Mouse (Mus musculus) spleen, adult 12 weeks (tissue): Measurements from ENCODE around the gene Mocs3.

Experiments
- DNase-seq: peaks from one replicate; pipeline ENCODE4 v3.0.0; 2022; ENCODE audit warnings: low spot score

The Mocs3 gene

GRCm38 (mm10) chr2:168230026-168230728 lies at the start of gene Mocs3, which contains the start of the genes Gm20716 and Dpm1:
Gene Mocs3 (plus strand): TSS chr2:168230622.
Gene Gm20716 (minus strand): TSS chr2:168230364.
Gene Dpm1 (minus strand): TSS chr2:168230591.
- peak; percentile 88 for DNase-seq

- no peak for DNase-seq
These were observed 38.6 kb upstream of the Mocs3 start for GRCm38 (mm10) chr2:168191856-168192255.

DNA sequence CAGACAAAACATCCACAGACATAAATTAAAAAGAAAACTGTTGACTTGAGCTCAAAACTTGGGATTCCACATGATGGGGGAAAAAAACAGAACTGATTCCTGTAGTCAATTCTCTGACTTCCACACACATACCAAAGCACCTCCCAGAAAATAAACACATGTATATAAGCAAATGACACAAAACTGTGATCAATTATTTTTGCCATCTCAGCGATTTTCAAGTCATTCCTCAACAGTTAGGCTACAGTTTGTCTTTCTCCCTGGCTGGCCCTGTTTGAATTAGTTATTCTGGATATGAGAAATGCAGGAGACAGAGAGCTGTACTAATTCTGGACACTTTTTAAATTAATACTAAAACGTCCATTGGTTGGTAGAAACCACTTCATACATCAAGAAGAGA lies 36.7 kb upstream of the Mocs3 start:
- DNase-seq: no peak

DNA sequence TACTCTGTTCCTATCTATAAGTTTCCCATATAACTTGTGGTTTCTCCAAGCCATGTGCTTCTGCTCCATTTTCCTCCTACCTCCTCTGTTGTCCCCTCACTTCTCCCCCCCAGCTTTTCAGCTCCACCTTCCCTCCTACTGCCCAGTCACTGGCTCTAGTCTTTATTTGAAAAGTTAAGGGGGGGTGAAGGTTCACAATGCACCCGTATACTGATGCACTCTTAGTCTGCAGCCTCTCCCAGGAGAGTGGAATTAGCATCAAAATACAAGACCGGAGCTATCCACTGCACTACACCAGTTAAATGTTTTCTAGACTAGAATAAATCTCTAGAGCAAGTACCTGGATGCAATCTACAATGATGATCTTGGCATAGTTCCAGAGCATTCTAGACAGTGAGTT lies 34.7 kb upstream of the Mocs3 start:
- DNase-seq: no peak

GRCm38 (mm10) chr2:168198421-168198820 lies 32.0 kb upstream of the Mocs3 start:
- no peak for DNase-seq

GRCm38 (mm10) chr2:168199476-168199875 lies 30.9 kb upstream of the Mocs3 start:
- no peak for DNase-seq

DNA sequence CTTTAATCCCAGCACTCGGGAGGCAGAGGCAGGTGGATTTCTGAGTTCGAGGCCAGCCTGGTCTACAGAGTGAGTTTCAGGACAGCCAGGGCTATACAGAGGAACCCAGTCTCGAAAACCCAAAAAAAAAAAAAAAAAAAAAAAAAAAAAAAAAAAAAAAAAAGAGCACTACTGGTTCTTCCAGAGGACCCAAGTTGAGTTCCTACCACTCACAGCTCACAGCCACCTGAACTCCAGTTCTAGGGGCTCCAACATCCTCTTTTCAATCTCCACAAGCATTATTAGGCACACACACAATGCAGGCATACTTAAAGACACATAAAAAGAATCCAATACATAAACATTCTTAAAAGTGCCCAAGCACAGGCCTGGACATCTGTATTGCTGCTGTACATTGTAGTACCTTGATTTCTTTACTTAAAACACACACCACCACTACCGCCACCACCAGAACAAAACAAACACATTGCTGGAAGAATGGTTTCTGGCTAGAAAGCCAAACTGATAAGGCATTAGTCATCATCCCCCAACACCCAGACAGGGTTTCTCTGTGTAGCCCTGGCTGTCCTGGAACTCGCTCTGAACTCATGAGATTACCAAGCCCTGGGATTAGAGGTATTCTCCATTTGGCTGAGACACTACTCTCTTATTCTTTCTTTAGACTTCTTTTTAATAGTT lies 30.3 kb upstream of the Mocs3 start:
- DNase-seq: no peak

DNA sequence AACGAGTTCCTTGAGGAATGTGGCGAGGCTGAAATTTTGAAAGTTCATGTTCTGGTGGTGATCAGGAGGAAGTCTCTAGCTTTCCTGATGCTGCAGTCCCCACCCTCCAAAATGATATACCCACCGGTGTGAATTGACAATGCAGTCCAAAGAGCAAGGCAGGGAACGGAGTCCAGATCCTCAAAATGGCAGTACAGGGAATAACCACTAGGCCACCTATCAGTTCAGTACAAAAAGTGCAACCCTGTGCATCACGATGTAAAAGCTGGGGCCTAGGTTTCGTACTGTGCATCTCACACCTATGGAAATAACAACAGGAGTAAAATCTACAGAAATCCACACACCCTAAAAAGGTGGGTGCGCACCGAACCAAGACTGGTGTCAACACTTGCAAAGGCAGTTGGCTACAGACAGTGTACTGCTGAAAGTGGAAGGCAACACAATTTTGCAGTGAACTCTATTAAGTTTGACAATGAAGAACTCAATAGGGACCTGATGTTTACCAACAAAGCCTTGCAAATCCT lies 25.9 kb upstream of the Mocs3 start:
- no peak for DNase-seq

DNA sequence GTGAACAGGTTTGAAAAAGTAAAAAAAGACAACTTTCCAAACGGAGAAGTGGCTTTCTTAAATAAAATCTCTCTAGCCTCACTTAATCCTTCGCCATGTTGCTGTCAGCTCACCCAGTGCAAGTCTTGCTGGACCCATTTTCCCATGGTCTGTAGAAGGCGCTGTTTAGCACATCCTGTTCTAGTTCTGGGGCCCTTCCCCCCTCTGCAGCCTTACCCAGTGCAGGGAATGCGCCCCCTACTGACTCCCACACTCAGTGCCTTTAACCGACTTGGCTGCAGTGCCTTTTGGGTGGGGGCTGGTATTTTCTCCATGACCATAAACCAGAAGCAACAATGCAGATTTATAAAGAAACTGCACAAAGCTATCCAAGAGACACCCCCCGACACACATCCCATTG lies 25.2 kb upstream of the Mocs3 start:
- DNase-seq: peak; percentile 79

GRCm38 (mm10) chr2:168205681-168206631 lies 24.5 kb upstream of the Mocs3 start:
- DNase-seq: peak; percentile 17

GRCm38 (mm10) chr2:168206725-168207644 lies 23.4 kb upstream of the Mocs3 start, which contains the start of gene Adnp:
Gene Adnp (minus strand): TSS chr2:168207112.
- DNase-seq: peak; percentile 92

GRCm38 (mm10) chr2:168207883-168208282 lies 22.5 kb upstream of the Mocs3 start:
- DNase-seq: no peak

DNA sequence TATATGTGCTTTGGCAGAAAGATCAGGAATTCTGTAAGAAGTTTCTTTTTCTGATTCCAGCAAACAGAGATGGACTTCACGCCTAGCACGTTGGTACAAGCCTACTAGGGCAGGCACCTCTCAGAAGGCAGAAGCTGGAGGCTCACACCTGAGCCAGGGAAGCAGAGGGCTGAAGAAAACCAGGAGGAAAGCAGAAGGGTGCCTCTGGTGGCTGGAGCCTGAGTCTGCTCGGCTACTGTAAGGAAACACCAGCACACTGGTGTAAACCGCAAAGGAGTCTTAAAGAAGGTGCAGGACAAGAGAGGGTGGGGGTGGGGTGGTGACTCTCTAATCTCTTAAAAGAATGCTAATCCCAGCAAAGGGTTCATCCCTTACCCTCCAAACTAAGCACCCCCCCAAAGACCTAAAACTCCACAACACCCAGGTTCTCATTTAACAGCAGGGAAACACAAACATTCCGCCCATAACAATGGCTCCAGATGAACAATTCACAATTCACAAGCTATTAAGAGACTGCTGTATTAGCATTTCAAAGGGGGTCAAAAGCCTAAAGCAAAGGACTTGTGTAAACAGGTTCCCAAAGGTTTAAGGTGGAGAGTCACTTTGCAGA lies 16.5 kb upstream of the Mocs3 start:
- DNase-seq: no peak

DNA sequence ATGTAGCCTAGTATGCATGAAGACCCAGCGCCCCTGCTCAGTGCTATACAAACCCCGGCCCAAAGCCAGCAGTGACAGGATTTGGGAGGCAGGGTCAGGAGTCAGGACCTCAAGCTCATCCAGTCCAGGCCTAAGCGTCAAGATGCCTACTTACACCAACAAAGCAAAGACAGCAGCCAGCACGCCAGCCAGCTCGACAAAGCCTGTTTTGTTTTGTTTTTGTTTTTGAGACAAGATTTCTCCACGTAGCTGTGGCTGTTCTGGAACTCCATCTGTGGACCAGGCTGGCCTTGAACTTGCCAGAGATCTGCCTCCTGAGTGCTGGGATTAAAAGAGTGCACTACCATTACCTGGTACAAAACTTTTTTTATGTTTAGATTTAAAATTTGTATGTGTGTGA lies 7.1 kb upstream of the Mocs3 start:
- DNase-seq: no peak

- DNase-seq: peak; percentile 53
These were observed 1.1 kb upstream of the Mocs3 start for GRCm38 (mm10) chr2:168229116-168230025.

DNA sequence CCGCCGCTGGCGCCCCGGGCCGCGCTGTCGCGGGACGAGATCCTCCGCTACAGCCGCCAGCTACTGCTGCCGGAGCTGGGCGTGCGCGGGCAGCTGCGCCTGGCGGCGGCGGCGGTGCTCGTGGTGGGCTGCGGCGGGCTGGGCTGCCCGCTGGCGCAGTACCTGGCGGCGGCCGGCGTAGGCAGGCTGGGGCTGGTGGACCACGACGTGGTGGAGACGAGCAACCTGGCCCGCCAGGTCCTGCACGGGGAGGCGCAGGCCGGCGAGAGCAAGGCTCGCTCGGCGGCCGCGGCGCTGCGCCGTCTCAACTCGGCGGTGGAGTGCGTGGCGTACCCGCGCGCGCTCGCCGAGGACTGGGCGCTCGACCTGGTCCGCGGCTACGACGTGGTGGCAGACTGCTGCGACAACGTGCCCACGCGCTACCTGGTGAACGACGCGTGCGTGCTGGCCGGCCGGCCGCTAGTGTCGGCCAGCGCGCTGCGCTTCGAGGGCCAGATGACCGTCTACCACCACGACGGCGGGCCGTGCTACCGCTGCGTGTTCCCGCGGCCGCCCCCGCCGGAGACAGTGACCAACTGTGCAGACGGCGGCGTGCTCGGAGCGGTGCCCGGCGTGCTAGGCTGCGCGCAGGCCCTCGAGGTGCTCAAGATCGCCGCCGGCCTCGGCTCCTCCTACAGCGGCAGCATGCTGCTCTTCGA lies 500 bp downstream of the Mocs3 start:
- DNase-seq: no peak

DNA sequence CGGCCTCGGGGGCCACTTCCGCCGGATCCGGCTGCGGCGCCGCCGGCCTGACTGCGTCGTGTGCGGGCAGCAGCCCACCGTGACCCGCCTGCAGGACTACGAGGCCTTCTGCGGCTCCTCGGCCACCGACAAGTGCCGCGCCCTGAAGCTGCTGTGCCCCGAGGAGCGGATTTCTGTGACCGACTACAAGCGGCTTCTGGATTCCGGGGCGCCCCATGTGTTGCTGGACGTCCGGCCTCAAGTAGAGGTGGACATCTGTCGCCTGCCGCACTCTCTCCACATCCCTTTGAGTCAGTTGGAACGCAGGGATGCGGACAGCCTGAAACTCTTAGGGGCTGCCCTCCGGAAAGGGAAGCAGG lies 1.0 kb downstream of the Mocs3 start:
- DNase-seq: no peak

GRCm38 (mm10) chr2:168233286-168233685 lies 2.9 kb downstream of the Mocs3 start:
- no peak for DNase-seq

- DNase-seq: no peak
These were observed 7.9 kb downstream of the Mocs3 start for GRCm38 (mm10) chr2:168238335-168238734.
